Mouse (Mus musculus) kidney, adult 11 months (tissue): ENCODE data around the gene Col7a1.

ENCODE experiments used
- DNase-seq: peaks from one replicate; pipeline ENCODE4 v3.0.0; 2022

Col7a1 gene

DNA sequence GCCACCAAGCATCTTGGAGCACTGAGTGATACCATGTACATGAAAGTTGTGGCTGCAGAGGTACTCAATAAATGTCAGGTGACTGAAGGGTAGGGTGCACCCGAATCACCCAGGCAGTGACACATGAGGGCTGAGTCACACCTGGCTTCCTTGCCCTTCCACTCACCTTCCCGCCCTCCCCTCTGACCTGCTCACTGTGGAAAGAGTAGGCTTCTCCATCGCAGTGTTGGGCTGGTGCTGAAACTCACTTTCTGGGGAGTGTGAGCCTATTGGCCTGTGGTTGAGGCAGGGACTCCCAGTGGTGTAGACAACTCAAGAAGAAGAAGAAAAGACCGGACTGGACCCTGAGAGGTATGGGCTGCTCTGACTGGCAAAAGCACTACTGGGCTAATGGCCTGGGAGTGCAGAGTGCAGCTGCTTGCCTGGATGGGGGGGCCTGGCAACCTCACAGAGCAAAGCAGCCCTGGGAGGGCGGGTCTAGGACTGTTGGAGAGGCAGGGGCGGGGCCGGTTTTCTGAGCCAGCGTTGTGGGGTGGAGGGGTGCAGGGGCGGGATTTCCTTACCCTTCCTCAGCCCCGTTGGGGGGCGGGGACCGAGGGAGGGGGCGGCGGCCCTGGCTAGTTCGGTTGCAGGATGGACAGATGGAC lies 34.4 kb downstream of the Col7a1 start:
- DNase-seq = no peak

- no peak for DNase-seq
These were observed 36.5 kb downstream of the Col7a1 start for GRCm38 (mm10) chr9:108989802-108990461.

GRCm38 (mm10) chr9:108990462-108990820 lies 37.1 kb downstream of the Col7a1 start:
- no peak for DNase-seq

DNA sequence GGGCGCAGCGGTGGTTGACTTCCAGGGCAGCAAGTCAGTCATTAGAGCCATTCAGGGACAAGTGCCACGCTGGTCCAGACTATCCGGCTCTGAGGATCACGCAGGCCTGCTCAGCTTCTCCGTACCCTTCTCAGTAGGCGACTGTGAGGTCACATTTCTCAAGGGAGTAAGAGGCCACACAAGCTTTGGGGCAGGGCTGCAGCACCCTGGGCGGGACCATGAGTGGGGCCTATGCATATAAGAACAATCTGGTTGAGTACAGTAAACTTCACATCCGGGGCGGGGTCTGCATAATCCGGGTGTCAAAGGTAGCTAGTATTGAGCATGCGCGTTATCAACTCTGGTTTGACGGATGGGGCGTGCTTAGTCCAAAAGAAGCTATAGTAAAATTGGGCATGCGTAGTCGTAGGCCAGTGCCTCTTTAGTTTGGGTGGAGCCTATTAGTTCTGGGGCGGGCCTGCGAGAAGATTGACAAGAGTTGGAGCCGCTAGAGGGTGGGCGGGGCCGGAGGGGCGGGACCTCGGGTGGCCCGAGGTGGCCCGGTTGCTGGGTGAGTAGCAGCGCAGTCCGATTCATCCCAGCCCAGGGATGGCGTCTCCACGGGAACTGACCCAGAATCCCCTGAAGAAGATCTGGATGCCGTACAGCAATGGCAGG lies 38.2 kb downstream of the Col7a1 start, which contains the start of gene Pfkfb4:
Pfkfb4 (plus strand) TSS at position 351 of the 657 bp plus-strand sequence.
- peak; percentile 100 for DNase-seq

DNA sequence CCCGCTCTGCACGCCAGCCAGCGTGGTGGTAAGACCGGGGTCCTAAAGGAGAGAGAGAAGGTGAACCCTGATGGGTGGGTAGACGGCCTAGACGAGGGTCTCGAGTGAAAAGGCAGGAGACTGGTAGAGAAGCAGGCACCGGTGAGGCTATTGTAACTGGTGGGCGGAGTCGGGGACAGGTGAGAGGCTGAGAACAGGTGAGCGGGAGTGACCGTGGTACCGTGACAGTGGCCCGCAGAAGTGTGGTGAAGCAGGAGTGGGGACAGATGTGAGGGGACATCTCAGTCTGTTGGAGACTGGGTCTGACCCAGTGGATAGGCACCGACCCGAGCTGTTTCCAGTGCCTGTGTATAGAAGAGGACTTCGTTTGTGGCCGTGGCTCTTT lies 38.7 kb downstream of the Col7a1 start:
- DNase-seq = no peak

DNA sequence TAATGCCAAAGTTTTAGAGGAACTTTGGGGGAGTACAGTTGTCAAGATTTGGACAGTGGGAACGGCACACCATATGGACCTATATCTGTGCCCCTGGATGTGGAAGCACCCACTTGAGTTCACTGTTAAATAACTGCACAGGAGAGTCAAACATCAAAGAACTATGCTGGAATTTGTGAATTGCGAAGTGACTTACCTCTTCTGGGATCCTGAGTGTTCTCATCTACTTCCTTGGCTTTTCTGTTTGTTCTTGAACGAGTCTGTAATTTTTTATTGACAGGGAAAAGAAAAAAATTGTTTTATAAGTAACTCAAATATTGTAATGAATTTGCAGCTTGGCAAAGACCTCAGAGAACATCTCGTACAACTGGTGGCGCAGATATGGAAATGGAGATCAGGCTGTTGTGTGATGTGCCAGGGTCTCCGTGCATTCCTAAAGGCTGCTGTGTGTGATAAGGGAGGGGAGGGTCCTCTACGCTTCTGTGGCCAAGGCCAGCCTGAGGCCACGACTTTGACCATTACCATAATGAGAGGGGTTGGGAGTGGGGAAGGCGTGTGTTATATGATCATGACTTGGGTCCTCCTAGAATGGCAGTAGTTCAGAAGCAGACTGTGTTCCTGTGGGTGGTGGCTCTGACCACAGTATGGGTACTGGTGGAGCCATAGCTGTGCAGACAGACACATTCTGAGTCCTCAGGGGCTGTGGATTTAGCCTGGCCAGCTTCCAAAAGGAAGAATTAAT lies 39.4 kb downstream of the Col7a1 start:
- DNase-seq = no peak

DNA sequence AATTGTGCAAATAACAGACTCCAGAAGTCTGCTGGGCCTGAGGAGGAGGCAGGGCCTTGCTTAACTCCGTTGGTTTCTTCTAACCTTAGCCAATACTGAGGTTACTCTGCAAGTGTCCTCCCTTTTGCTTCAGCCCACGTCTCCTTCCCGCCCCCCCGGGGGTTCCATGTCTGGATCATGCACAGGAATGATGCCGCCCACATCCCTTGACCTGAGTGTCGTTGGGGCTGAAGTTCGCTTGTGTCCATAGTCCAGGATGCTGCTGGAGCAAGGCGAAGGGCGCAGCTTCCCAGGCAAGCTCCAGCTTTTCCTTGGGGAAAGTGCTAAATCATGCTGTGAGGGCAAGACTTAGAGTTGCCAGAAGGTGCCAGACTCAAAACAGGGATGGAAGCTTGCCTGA lies 43.0 kb downstream of the Col7a1 start:
- peak; percentile 85 for DNase-seq

DNA sequence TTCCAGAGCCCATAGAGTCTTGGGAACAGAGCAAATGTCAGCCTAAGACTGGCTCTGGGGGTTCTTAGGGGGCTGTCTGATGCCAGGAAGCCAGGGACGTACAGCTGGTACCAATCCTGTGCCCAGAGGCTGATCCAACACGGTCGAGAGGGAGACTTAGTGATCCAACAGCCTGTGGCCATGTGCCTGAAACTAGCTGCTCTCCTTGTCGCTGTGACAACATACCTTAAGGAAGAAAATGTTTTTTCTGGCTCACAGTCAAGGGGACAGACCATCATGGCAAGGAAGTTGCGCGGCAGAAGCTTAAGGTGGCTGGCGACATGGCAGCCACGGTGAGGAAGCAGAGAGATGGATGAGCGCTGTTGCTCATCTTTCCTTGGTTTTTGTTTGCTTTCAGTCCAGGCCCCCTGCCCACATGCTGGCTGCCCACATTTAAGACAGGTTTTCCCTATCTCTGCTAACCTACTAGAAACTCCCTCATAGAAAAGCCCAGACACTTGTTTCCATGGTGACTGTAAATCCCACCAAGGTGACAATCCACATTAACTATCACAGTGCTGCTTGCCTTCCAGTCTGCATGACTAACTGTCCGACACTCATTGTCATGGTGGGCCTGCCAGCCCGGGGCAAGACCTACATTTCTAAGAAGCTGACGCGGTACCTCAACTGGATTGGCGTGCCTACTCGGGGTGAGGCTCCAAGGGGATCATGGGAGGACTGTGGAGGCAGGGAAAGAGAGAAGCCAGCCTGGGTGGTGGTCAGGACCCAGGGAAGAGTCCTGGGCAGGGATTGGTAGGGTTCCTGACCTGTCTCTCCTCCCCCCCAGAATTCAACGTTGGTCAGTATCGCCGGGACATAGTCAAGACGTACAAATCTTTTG lies 45.1 kb downstream of the Col7a1 start:
- no peak for DNase-seq

- DNase-seq = no peak
These were observed 45.8 kb downstream of the Col7a1 start for GRCm38 (mm10) chr9:108999167-108999526.

DNA sequence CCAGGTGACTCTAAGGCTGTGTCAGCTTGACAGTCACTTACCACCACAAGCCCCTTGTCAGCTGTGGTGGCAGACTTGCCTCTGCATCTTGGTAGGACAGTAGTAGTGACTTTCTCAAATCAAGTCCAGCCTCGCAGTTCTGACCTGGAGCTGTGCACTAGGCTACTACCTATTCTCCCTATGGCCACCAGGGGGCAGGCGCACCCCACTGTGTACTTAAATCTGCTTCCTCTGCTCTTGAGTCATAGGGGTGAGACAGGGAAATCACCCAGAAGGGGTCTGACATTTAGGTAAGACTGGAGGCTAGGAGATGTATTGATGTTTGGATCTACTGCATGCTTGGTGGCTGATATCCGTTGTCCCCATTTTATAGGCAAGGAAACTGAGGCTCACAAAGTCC lies 47.3 kb downstream of the Col7a1 start:
- DNase-seq = peak; percentile 50

GRCm38 (mm10) chr9:109003201-109003600 lies 49.8 kb downstream of the Col7a1 start:
- DNase-seq = no peak

GRCm38 (mm10) chr9:109007025-109007780 lies 53.8 kb downstream of the Col7a1 start:
- no peak for DNase-seq

DNA sequence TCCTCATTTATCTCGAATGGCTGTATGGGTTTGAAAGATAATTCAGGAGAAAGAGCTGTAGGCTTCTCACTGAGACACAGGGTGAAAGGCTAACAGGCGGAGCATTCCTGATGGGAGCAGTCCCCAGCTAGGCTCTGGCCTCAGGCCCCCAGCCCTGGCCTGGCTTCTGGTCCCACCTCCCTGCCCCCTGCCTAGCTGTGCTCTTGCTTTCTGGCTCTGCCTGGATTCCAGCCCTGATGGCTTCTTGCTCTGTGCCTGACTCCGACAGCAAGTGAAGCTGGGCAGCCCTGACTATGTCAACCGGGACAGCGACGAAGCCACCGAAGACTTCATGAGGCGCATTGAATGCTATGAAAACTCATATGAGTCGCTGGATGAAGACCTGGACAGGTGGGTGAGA lies 54.7 kb downstream of the Col7a1 start:
- no peak for DNase-seq

- DNase-seq = no peak
These were observed 55.7 kb downstream of the Col7a1 start for GRCm38 (mm10) chr9:109008994-109009635.

GRCm38 (mm10) chr9:109009636-109010315 lies 56.4 kb downstream of the Col7a1 start:
- DNase-seq = no peak

- DNase-seq = no peak
These were observed 56.9 kb downstream of the Col7a1 start for GRCm38 (mm10) chr9:109010316-109010690.

DNA sequence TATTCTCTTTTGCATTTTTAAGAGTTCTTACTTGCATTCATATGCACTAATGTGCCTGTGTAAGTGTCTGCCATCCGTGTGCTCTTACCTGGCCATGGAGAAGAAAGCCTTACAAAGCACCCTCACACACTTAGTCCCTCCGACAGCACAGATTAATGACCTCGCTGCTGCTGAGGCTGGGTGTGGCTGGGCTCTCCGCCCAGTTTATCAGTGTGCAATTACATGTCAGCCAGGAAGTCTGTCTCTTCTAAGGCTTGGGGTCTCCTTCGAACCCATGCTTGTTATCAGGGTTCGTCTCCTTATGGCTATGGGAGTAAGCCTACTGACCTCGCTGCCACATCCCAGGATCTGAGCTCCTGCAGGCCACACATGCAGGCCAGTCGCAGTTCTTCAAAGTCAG lies 62.0 kb downstream of the Col7a1 start:
- no peak for DNase-seq

GRCm38 (mm10) chr9:109016973-109017604 lies 63.7 kb downstream of the Col7a1 start:
- no peak for DNase-seq

DNA sequence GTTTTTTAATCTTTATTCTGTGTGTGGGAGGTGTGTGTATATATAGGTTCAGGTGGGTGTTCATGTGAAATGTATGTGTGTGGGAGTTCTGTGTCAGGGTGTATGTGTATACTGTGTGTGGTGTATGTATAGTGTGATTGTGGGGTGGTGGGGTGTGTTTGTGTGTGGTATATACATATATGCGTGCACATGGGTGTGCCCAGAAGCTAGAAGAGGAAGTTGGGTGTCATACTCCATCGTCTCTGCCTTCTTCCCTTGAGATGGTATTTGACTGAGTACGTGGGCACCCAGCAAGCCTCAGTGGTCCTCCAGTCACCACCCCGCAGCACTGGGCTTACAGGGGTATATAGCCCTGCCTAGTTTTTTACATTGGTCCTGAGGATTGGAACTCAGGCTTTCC lies 68.0 kb downstream of the Col7a1 start:
- DNase-seq = no peak
